In the genomic region with DNA sequence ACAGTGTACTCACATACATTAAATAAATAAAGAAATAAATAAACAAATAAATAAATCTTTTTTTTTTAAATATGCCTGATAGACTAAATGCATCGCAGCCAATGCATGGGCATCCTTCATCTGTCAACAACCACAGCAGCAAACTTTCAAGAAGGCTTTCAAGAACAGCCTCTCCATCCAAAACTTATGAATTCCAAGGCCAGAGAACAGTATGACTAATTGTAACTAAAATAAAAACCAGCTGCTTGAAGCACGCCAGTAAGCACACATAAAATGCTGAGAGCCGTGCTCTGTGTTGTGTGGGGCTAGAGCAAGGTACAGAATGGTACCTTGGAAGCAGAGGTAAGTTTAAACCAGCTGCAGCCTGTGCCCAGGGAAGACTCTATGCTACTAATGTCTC, we compare ENCODE assay signal across 30 mouse cellular contexts. TPM values are rescaled to one million over a fixed set of nuclear protein-coding genes. Genes with fewer than 3 reads are reported as not detected.
DNase-seq lines count a peak whose midpoint lies in the region; ATAC-seq lines count a peak whose summit lies in the region.
"Had no signal": no experiment of that assay in that cellular context is flagged by ENCODE, and none has a peak within 500 bp of the region (broad histone marks: within the 10 kb centered on the region; RNA-seq: fewer than 3 reads in every experiment).

No protein-coding gene starts in this region.

- no peak overlapping the region for H3K4me2 ChIP-seq in limb, embryonic 12.5 days
- H3K4me2 ChIP-seq in embryonic facial prominence, embryonic 13.5 days, result no peak overlapping the region
- H3K4me2 ChIP-seq in limb, embryonic 13.5 days (replicated peaks), result no peak overlapping the region
- H3K4me2 ChIP-seq: forebrain, embryonic 12.5 days; forebrain, embryonic 15.5 days; heart, embryonic 13.5 days; hindbrain, embryonic 14.5 days had no signal

- H3K9me3 ChIP-seq in limb, embryonic 12.5 days, result no peaks in the 10 kb centered on the region
- no peaks in the 10 kb centered on the region for H3K9me3 ChIP-seq in limb, embryonic 10.5 days (replicated peaks)
- no peaks in the 10 kb centered on the region for H3K9me3 ChIP-seq in embryonic facial prominence, embryonic 13.5 days
- no peaks in the 10 kb centered on the region for H3K9me3 ChIP-seq in limb, embryonic 13.5 days
- H3K9me3 ChIP-seq: forebrain, embryonic 12.5 days; forebrain, embryonic 15.5 days; heart, embryonic 13.5 days had no signal

- peak; percentile 54; the same call in 1 of the 2 replicates for ATAC-seq in limb, embryonic 12.5 days (ENCODE audit: insufficient number of reproducible peaks, insufficient read depth, low FRiP score, low TSS enrichment, low read depth)
- no peak for ATAC-seq in embryonic facial prominence, embryonic 13.5 days (ENCODE audit: insufficient number of reproducible peaks, insufficient read depth, low FRiP score, low TSS enrichment, low read depth)
- ATAC-seq in limb, embryonic 13.5 days (ENCODE audit: low FRiP score, low read depth), result peak; percentile 26; the same call in 1 of the 2 replicates
- ATAC-seq: activated CD4-positive, CD25-positive, alpha-beta regulatory T cell, adult 4 months; CD4-positive, CD25-positive, alpha-beta regulatory T cell, adult 4 months; forebrain, embryonic 15.5 days; hindbrain, postnatal 0 days; inflammation-experienced regulatory T-cells, adult 6 months; intestine, embryonic 16.5 days had no signal

- H3K27me3 ChIP-seq in limb, embryonic 12.5 days, result peaks cover 27% of the 10 kb centered on the region
- peaks cover 31% of the 10 kb centered on the region; the same call in 1 of the 2 replicates for H3K27me3 ChIP-seq in limb, embryonic 10.5 days (ENCODE audit: low read depth, poor library complexity, severe bottlenecking)
- H3K27me3 ChIP-seq in embryonic facial prominence, embryonic 13.5 days, result no peaks in the 10 kb centered on the region
- peaks cover 38% of the 10 kb centered on the region for H3K27me3 ChIP-seq in limb, embryonic 13.5 days

- no peak overlapping the region for H3K9ac ChIP-seq in limb, embryonic 12.5 days (replicated peaks)
- H3K9ac ChIP-seq in embryonic facial prominence, embryonic 13.5 days, result no peak overlapping the region
- no peak overlapping the region for H3K9ac ChIP-seq in limb, embryonic 13.5 days
- H3K9ac ChIP-seq: forebrain, embryonic 12.5 days; forebrain, embryonic 15.5 days; heart, embryonic 13.5 days; hindbrain, embryonic 14.5 days had no signal

- DNase-seq in limb, embryonic 10.5 days (ENCODE audit: low spot score), result no peak
- DNase-seq in thymus, postnatal 0 days (ENCODE audit: low spot score), result no peak
- DNase-seq in spleen, adult 18-20 months, result no peak
- DNase-seq: adrenal gland, postnatal 14 days; cerebellum, adult 11 months; cerebellum, adult 2 months; cerebellum, adult 9-11 months; cerebellum, postnatal 36 days; embryo, embryonic 11 days; gastrocnemius, postnatal 25 days; heart, postnatal 14 days; heart, postnatal 4 days; kidney, adult 18-20 months had no signal

- peaks cover 20% of the 10 kb centered on the region for H3K4me1 ChIP-seq in limb, embryonic 12.5 days (replicated peaks)
- peaks cover 21% of the 10 kb centered on the region for H3K4me1 ChIP-seq in limb, embryonic 10.5 days
- H3K4me1 ChIP-seq in embryonic facial prominence, embryonic 13.5 days, result peaks cover 32% of the 10 kb centered on the region
- peaks cover 29% of the 10 kb centered on the region for H3K4me1 ChIP-seq in limb, embryonic 13.5 days

- WGBS in limb, embryonic 12.5 days, result 42% methylated on average over 3 of the region's 3 CpGs
- 71% methylated on average over 3 of the region's 3 CpGs for WGBS in limb, embryonic 10.5 days
- 35% methylated on average over 3 of the region's 3 CpGs for WGBS in embryonic facial prominence, embryonic 13.5 days
- 32% methylated on average over 3 of the region's 3 CpGs for WGBS in limb, embryonic 13.5 days

- H3K36me3 ChIP-seq in limb, embryonic 12.5 days, result no peaks in the 10 kb centered on the region
- no peaks in the 10 kb centered on the region for H3K36me3 ChIP-seq in limb, embryonic 10.5 days
- H3K36me3 ChIP-seq in embryonic facial prominence, embryonic 13.5 days, result no peaks in the 10 kb centered on the region
- H3K36me3 ChIP-seq in limb, embryonic 13.5 days, result no peaks in the 10 kb centered on the region
- H3K36me3 ChIP-seq: forebrain, embryonic 12.5 days; forebrain, embryonic 15.5 days; heart, embryonic 13.5 days had no signal

- no peak overlapping the region for H3K27ac ChIP-seq in limb, embryonic 12.5 days
- no peak overlapping the region for H3K27ac ChIP-seq in limb, embryonic 10.5 days
- peak overlapping the region; percentile 24; the same call in 1 of the 2 replicates for H3K27ac ChIP-seq in embryonic facial prominence, embryonic 13.5 days
- no peak overlapping the region for H3K27ac ChIP-seq in limb, embryonic 13.5 days
- H3K27ac ChIP-seq: forebrain, embryonic 12.5 days; forebrain, embryonic 15.5 days; heart, embryonic 13.5 days; hindbrain, embryonic 14.5 days; hindbrain, postnatal 0 days had no signal

- no peak overlapping the region for H3K4me3 ChIP-seq in limb, embryonic 12.5 days (replicated peaks)
- H3K4me3 ChIP-seq in limb, embryonic 10.5 days, result no peak overlapping the region
- H3K4me3 ChIP-seq in embryonic facial prominence, embryonic 13.5 days, result no peak overlapping the region
- no peak overlapping the region for H3K4me3 ChIP-seq in limb, embryonic 13.5 days
- H3K4me3 ChIP-seq: erythroblast, embryonic 14.5 days; forebrain, embryonic 12.5 days; forebrain, embryonic 15.5 days; heart, embryonic 13.5 days had no signal

RNA-seq across cellular contexts. Expression of a gene that starts 37.3 kb away (rescaled TPM):
- 5.8 and 6.3 TPM in 2 replicates for polyA plus RNA-seq in limb, embryonic 12.5 days (2016; fragmentation: Nextera tagmentation; extraction: Ambion mirVana)
- 2.2 and 4.0 TPM in 2 replicates for polyA plus RNA-seq in limb, embryonic 10.5 days (2016; fragmentation: Nextera tagmentation; extraction: Ambion mirVana)
- polyA plus RNA-seq in embryonic facial prominence, embryonic 13.5 days (2015; fragmentation: Nextera tagmentation; extraction: Ambion mirVana), result 9.0 and 9.8 TPM in 2 replicates
- polyA plus RNA-seq in limb, embryonic 13.5 days (2015; fragmentation: Nextera tagmentation; extraction: Ambion mirVana), result 5.6 and 6.2 TPM in 2 replicates
- polyA plus RNA-seq in thymus, postnatal 0 days (2015; fragmentation: Nextera tagmentation; extraction: Ambion mirVana), result 0.94 and 1.5 TPM in 2 replicates
- polyA plus RNA-seq: C2C12; erythroblast, embryonic 14.5 days; inflammation-experienced regulatory T-cells, adult 6 months had no signal

RNA-seq across cellular contexts. Expression of a gene that starts 38.2 kb away (rescaled TPM):
- polyA plus RNA-seq in limb, embryonic 12.5 days (2016; fragmentation: Nextera tagmentation; extraction: Ambion mirVana), result not detected in 2 replicates
- not detected in 2 replicates for polyA plus RNA-seq in limb, embryonic 10.5 days (2016; fragmentation: Nextera tagmentation; extraction: Ambion mirVana)
- 0.06 TPM in 1 of 2 replicates, not detected in the other for polyA plus RNA-seq in embryonic facial prominence, embryonic 13.5 days (2015; fragmentation: Nextera tagmentation; extraction: Ambion mirVana)
- polyA plus RNA-seq in limb, embryonic 13.5 days (2015; fragmentation: Nextera tagmentation; extraction: Ambion mirVana), result not detected in 2 replicates
- polyA plus RNA-seq in thymus, postnatal 0 days (2015; fragmentation: Nextera tagmentation; extraction: Ambion mirVana), result not detected in 2 replicates
- polyA plus RNA-seq: C2C12; CD4-positive, CD25-positive, alpha-beta regulatory T cell, adult 4 months; cerebellum, adult 2 months; cortical plate, adult 2 months; erythroblast, embryonic 14.5 days; gonadal fat pad, adult 2 months; heart, embryonic 13.5 days; heart, embryonic 16.5 days; hindbrain, embryonic 14.5 days; hindbrain, postnatal 0 days; inflammation-experienced regulatory T-cells, adult 6 months; intestine, embryonic 16.5 days had no signal
